8 mouse cellular contexts compared by ENCODE assay signal in genomic region chr11:58104351-58104791, GRCm38 (mm10). TPM values are rescaled to one million over a fixed set of nuclear protein-coding genes. Genes with fewer than 3 reads are reported as not detected.
A peak's percentile ranks its signal among the peaks of the same experiment; 100 is the strongest.
DNase-seq lines count a peak whose midpoint lies in the region; ATAC-seq lines count a peak whose summit lies in the region.

No protein-coding gene starts in this region.

- DNase-seq in layer of hippocampus, adult 9-10 months (ENCODE audit: low spot score) = peak; percentile 31
- no peak for DNase-seq in layer of hippocampus, postnatal 10 days (ENCODE audit: low spot score in 2 of 2)
- DNase-seq in MN1 (ENCODE audit: low spot score) = peak; percentile 70
- peak; percentile 60 for DNase-seq in layer of hippocampus, adult 9-11 months
- no peak for DNase-seq in cerebellum, postnatal 10 days
- no peak for DNase-seq in adrenal gland, postnatal 14 days

- ATAC-seq in erythroid progenitor cell, adult 5-6 weeks (replicated peaks; ENCODE audit: low FRiP score, poor library complexity, severe bottlenecking) = peak; percentile 61
- ATAC-seq in megakaryocyte progenitor cell, adult 5-6 weeks (replicated peaks; ENCODE audit: poor library complexity) = peak; percentile 49

RNA-seq across cellular contexts. Expression of gene Cnot8, which starts 0.4 kb away (rescaled TPM):
- 10 to 100 TPM; 45.9 to 51.1 TPM for total RNA-seq in layer of hippocampus, postnatal 10 days (2021)
- total RNA-seq in erythroid progenitor cell, adult 5-6 weeks (2015; ENCODE audit: low replicate concordance) = 19.5 and 43.6 TPM in 2 replicates
- 22.5 and 29.1 TPM in 2 replicates for total RNA-seq in erythroid progenitor cell, adult 5-6 weeks (2017; ENCODE audit: low replicate concordance)
- 68.2 and 73.9 TPM in 2 replicates for total RNA-seq in megakaryocyte progenitor cell, adult 5-6 weeks (2015)
- total RNA-seq in megakaryocyte progenitor cell, adult 5-6 weeks (2017) = 113 and 114 TPM in 2 replicates
- 45.4 and 49.8 TPM in 2 replicates for total RNA-seq in adrenal gland, postnatal 14 days (2021)

RNA-seq across cellular contexts. Expression of gene Gm12248, which starts 11.4 kb away (rescaled TPM):
- not detected for total RNA-seq in layer of hippocampus, postnatal 10 days (2021)
- not detected in 2 replicates for total RNA-seq in erythroid progenitor cell, adult 5-6 weeks (2015; ENCODE audit: low replicate concordance)
- 1.2 TPM in 1 of 2 replicates, not detected in the other for total RNA-seq in erythroid progenitor cell, adult 5-6 weeks (2017; ENCODE audit: low replicate concordance)
- not detected in 2 replicates for total RNA-seq in megakaryocyte progenitor cell, adult 5-6 weeks (2015)
- total RNA-seq in megakaryocyte progenitor cell, adult 5-6 weeks (2017) = not detected in 2 replicates
- total RNA-seq in adrenal gland, postnatal 14 days (2021) = 0.26 and 0.30 TPM in 2 replicates

Comparison
In these comparisons a context has a peak if more than half of its experiments do, and no peak if none do; other contexts are left out.
1. DNase-seq: peak in layer of hippocampus, adult 9-10 months (single experiment), MN1 (single experiment) and layer of hippocampus, adult 9-11 months (single experiment); none in layer of hippocampus, postnatal 10 days (0 of 2), cerebellum, postnatal 10 days (0 of 2) and adrenal gland, postnatal 14 days (single experiment).